Mouse (Mus musculus) kidney, embryonic 16.5 days (tissue): ENCODE measurements around the gene Tfcp2l1. TPM values are rescaled to one million over a fixed set of nuclear protein-coding genes. Genes with fewer than 3 reads are reported as not detected.
"Not testable (repeated sequence)": the region's sequence is repeated elsewhere in the genome, so short reads cannot be mapped to it uniquely, and the experiment has no call there.

Source experiments
- ATAC-seq: fragments of 200-750 bp; cut with Nextera tagmentation; 2 replicates; pipeline ENCODE4 v1.8.0; 2017; ENCODE audit warnings: moderate TSS enrichment; ENCODE audit not compliant: low FRiP score, low TSS enrichment
- H3K27ac ChIP-seq: fragments of 300-500 bp; sonication (generic); 2 replicates; pipeline ENCODE4 v1.5.1; 2014; ENCODE audit warnings: low read length
- H3K27me3 ChIP-seq: fragments of 300-500 bp; sonication (generic); 2 replicates; pipeline ENCODE4 v1.6.1; 2014; ENCODE audit warnings: low read length, control low read depth, mixed read lengths; ENCODE audit not compliant: insufficient read depth
- H3K36me3 ChIP-seq: fragments of 300-500 bp; sonication (generic); 2 replicates; pipeline ENCODE4 v1.6.1; 2014; ENCODE audit warnings: low read length, control low read depth, mixed read lengths; ENCODE audit not compliant: insufficient read depth
- H3K4me1 ChIP-seq: fragments of 300-500 bp; sonication (generic); 2 replicates; pipeline ENCODE4 v1.6.1; 2014; ENCODE audit warnings: low read length, control low read depth, mixed read lengths; ENCODE audit not compliant: insufficient read depth
- H3K4me2 ChIP-seq: fragments of 300-500 bp; sonication (generic); replicated peaks from 2 replicates; pipeline ENCODE4 v1.6.1; 2014; ENCODE audit warnings: low read depth, low read length
- H3K4me3 ChIP-seq: fragments of 300-500 bp; sonication (generic); 2 replicates; pipeline ENCODE4 v1.5.1; 2014; ENCODE audit warnings: mild to moderate bottlenecking, low read length
- H3K9ac ChIP-seq: fragments of 300-500 bp; sonication (generic); replicated peaks from 2 replicates; pipeline ENCODE4 v1.6.1; 2014; ENCODE audit warnings: low read length
- H3K9me3 ChIP-seq: fragments of 300-500 bp; sonication (generic); 2 replicates; pipeline ENCODE4 v1.6.1; 2016; ENCODE audit warnings: low read length, control low read depth
- WGBS: fragments of 180-500 bp; shearing (Covaris S2); extraction: QIAGEN DNeasy Blood & Tissue Kit; methylation state at CpG from one replicate; pipeline ENCODE4 v1.1.7; 2014; 5-methylcytosine and 5-hydroxymethylcytosine counted together
- polyA plus RNA-seq: library from polyadenylated mRNA; unstranded; fragments of >200 nt; fragmentation: Nextera tagmentation; extraction: Ambion mirVana; gene quantifications from 2 replicates; pipeline ENCODE4 v1.2.1, GENCODE M21; 2015

Tfcp2l1 gene
- polyA plus RNA-seq, 1 experiment from 2014 or later = 32.2 TPM

DNA sequence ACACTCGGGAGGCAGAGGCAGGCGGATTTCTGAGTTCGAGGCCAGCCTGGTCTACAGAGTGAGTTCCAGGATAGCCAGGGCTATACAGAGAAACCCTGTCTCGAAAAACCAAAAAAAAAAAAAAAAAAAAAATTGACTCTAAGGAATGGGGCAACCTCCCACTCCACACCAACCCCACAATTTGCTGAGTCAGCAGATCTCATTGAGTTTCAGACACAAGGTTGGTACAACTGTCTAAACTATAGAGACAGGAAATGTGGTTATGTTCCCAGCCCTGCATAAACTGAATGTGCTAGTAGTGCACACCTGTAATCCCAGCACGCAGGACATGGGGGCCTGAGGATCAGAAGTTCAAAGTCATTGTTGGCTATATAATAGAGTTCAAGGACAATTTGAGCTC, 6.7 kb upstream of the Tfcp2l1 start:
- H3K27ac ChIP-seq, H3K9ac ChIP-seq, H3K27me3 ChIP-seq, H3K36me3 ChIP-seq, H3K4me3 ChIP-seq, H3K9me3 ChIP-seq, H3K4me2 ChIP-seq, ATAC-seq, H3K4me1 ChIP-seq: not testable (repeated sequence)
- WGBS = 95% methylated on average over 4 of the region's 5 CpGs

DNA sequence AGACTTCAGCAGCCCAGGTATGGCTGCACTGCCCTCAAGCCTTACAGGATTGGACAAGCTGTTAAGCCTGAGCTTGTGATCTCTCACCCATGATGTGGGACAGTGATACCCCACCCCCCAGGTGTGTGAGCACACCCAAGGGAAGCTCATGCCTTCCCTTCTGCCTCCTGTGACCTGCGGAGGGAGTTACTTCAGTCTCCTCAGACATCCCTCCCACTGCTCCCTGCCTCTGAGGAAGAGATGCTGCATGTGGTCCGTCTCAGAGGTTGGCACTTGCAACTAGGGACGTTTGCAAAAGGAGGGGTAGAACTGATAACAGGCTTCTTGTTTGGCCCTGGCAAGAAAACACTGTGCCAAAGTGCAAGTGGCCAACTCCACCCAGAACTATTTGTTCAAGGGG, 4.9 kb upstream of the Tfcp2l1 start:
- no peaks in the 10 kb centered on the region for H3K9me3 ChIP-seq
- H3K27ac ChIP-seq = no peak overlapping the region
- H3K36me3 ChIP-seq = no peaks in the 10 kb centered on the region
- H3K9ac ChIP-seq = no peak overlapping the region
- ATAC-seq = no peak
- 54% methylated on average over 3 of the region's 3 CpGs for WGBS
- H3K4me3 ChIP-seq = no peak overlapping the region
- H3K4me2 ChIP-seq = no peak overlapping the region
- H3K27me3 ChIP-seq = no peaks in the 10 kb centered on the region; the same call in 1 of the 2 replicates
- H3K4me1 ChIP-seq = peaks cover 9% of the 10 kb centered on the region; the same call in 1 of the 2 replicates

GRCm38 (mm10) chr1:118625461-118625860, 2.3 kb upstream of the Tfcp2l1 start:
- no peak overlapping the region for H3K9ac ChIP-seq
- ATAC-seq = no peak
- 48% methylated on average over 6 of the region's 6 CpGs for WGBS

GRCm38 (mm10) chr1:118625921-118626320, 1.8 kb upstream of the Tfcp2l1 start:
- no peaks in the 10 kb centered on the region for H3K9me3 ChIP-seq

More at GRCm38 (mm10) chr1:118625461-118625860, 2.3 kb upstream of the Tfcp2l1 start:
- Histone ChIP-seq H3K4me1 (peaks cover 9% of the 10 kb centered on the region; the same call in 1 of the 2 replicates), H3K36me3 (no peaks in the 10 kb centered on the region), H3K4me3 (no peak overlapping the region), H3K27me3 (peaks cover 8% of the 10 kb centered on the region; the same call in 1 of the 2 replicates), H3K9me3 (no peaks in the 10 kb centered on the region), H3K27ac (no peak overlapping the region), H3K4me2 (no peak overlapping the region)

GRCm38 (mm10) chr1:118626452-118626851, 1.3 kb upstream of the Tfcp2l1 start:
- Histone ChIP-seq H3K27ac (no peak overlapping the region), H3K36me3 (no peaks in the 10 kb centered on the region), H3K4me1 (peaks cover 9% of the 10 kb centered on the region; the same call in 1 of the 2 replicates), H3K9ac (no peak overlapping the region), H3K4me3 (no peak overlapping the region), H3K9me3 (no peaks in the 10 kb centered on the region), H3K4me2 (no peak overlapping the region), H3K27me3 (peaks cover 8% of the 10 kb centered on the region; the same call in 1 of the 2 replicates)
- no peak for ATAC-seq
- 86% methylated on average over 2 of the region's 2 CpGs for WGBS

More at GRCm38 (mm10) chr1:118625921-118626320, 1.8 kb upstream of the Tfcp2l1 start:
- H3K9ac ChIP-seq = no peak overlapping the region
- H3K36me3 ChIP-seq = no peaks in the 10 kb centered on the region
- no peak overlapping the region for H3K4me2 ChIP-seq
- H3K27me3 ChIP-seq = peaks cover 8% of the 10 kb centered on the region; the same call in 1 of the 2 replicates
- no peak overlapping the region for H3K4me3 ChIP-seq
- H3K27ac ChIP-seq = no peak overlapping the region
- peaks cover 9% of the 10 kb centered on the region; the same call in 1 of the 2 replicates for H3K4me1 ChIP-seq
- WGBS = 42% methylated on average over 2 of the region's 2 CpGs
- ATAC-seq = no peak

GRCm38 (mm10) chr1:118633415-118633980, 5.8 kb downstream of the Tfcp2l1 start:
- WGBS = 80% methylated on average over 4 of the region's 4 CpGs
- Histone ChIP-seq H3K36me3 (peaks cover 2% of the 10 kb centered on the region; the same call in 1 of the 2 replicates), H3K4me2 (no peak overlapping the region), H3K4me1 (no peaks in the 10 kb centered on the region), H3K27ac (no peak overlapping the region), H3K4me3 (no peak overlapping the region), H3K9me3 (no peaks in the 10 kb centered on the region), H3K27me3 (0 out of 2 replicates have a peak, but pooled peaks cover 5% of the 10 kb centered on the region), H3K9ac (no peak overlapping the region)
- ATAC-seq = no peak

DNA sequence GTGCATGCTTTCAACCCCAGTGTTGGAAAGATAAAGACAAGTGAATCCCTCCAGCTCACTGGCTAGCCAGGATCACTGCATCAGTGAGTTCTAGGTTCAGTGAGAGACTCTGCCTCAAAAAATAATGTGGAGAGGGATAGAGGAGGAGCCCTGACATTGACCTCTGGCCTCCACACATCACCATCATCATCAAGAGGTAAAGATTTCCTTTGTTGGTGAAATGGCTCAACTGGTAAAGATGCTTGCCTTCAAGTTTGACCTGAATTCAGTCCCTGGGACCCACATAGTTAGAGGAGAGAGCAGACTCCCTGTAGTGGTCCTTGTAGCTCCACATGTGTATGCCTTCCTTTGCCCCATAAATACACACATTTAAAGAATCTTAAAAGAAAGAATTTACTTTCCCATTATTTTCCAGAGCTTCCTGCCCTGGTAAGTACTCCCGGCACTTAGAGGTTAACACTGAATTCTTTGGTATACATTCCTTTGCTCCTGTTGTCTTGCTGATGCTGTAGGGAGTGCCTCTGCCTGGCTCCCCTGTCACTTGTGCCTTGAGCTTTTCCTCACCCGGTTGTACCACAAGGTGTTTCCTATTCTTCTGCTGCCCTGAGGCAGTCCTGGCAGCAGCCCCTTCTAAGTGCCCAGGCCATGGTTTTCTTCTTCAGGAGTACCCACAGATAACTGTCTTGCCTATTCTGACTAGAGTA, 14.7 kb downstream of the Tfcp2l1 start:
- Histone ChIP-seq H3K27me3 (no peaks in the 10 kb centered on the region), H3K36me3 (0 out of 2 replicates have a peak, but pooled peaks cover 6% of the 10 kb centered on the region), H3K9me3 (no peaks in the 10 kb centered on the region), H3K4me3 (no peak overlapping the region), H3K27ac (no peak overlapping the region), H3K9ac (no peak overlapping the region), H3K4me1 (0 out of 2 replicates have a peak, but pooled peaks cover 9% of the 10 kb centered on the region), H3K4me2 (no peak overlapping the region)
- 60% methylated on average over 2 of the region's 2 CpGs for WGBS
- ATAC-seq = no peak

DNA sequence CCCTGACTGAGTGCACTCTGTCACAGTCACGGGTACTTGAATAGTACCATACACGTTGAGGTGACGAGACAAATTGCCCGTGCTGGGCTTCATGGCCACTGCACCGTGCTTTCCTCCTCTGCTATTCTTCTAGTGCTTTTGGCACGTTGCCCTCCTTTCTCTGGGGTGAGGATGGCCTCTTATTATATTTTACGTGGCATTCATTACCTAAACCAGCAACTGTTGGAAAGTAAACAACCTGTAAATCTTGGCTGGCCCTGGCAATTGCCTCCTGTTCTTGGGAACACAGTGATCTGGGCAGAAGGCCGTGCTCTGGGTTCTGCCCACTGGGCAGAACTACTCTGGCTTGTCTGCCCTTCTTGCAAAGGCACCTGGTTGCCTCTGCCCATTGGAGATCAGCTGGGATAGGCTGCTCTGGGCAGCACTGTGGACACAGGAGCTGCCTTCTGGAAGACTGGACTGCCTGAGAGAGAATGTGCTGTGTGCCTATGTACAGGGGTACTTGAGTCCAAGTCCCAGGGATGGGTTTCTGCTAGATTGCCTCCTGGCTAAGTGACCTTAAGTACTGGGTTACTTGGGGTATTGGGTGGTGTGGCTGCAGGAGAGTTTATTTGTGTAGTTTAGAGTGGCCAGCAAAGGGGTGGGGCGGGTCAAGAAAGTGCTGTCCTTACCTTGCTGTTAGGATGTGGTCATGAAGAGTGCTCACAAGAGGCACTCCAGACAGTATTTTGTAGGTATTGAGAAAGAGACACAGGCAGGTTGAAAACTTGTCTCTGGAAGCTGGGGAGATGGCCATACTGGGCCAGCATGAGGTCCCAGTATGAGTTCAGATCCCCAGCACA, 15.6 kb downstream of the Tfcp2l1 start:
- no peak overlapping the region for H3K4me3 ChIP-seq
- H3K4me1 ChIP-seq = 0 out of 2 replicates have a peak, but pooled peaks cover 9% of the 10 kb centered on the region
- H3K36me3 ChIP-seq = 0 out of 2 replicates have a peak, but pooled peaks cover 6% of the 10 kb centered on the region
- H3K27ac ChIP-seq = no peak overlapping the region
- H3K27me3 ChIP-seq = no peaks in the 10 kb centered on the region
- no peaks in the 10 kb centered on the region for H3K9me3 ChIP-seq
- no peak for ATAC-seq
- H3K9ac ChIP-seq = no peak overlapping the region
- WGBS = 54% methylated on average over 9 of the region's 9 CpGs
- no peak overlapping the region for H3K4me2 ChIP-seq

DNA sequence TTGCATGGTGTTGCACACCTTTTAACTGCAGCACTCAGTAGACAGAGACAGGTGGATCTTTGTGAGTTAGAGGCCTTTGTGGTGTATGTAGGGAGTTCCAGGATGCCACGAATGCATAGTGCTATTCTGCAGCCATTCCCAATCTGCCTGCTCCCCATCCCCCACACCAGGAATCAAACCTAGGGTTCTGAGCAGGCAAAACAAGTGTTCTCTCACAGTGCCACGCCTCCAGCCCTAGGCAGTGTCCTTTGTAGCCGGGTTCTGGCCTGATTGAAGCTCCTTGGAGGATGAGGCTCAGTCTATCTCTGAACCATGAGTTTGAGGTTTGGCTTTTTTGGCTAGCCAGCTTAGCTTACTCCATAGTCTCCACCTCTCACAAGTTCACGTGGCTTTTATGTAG, 18.0 kb downstream of the Tfcp2l1 start:
- 0 out of 2 replicates have a peak, but pooled peaks cover 6% of the 10 kb centered on the region for H3K36me3 ChIP-seq
- H3K9ac ChIP-seq = no peak overlapping the region
- ATAC-seq = no peak
- H3K27ac ChIP-seq = no peak overlapping the region
- H3K4me1 ChIP-seq = peaks cover 18% of the 10 kb centered on the region
- no peaks in the 10 kb centered on the region for H3K9me3 ChIP-seq
- 64% methylated on average over 4 of the region's 4 CpGs for WGBS
- H3K27me3 ChIP-seq = no peaks in the 10 kb centered on the region
- no peak overlapping the region for H3K4me3 ChIP-seq
- no peak overlapping the region for H3K4me2 ChIP-seq
